Mouse (Mus musculus): ENCODE measurements at regions not wholly inside any gene's neighbourhood (a gene's known extent, or its start where the extent isn't known, plus 50 kb on each side); places are given as distances from the start of the nearest gene placed in this dataset.

DNA sequence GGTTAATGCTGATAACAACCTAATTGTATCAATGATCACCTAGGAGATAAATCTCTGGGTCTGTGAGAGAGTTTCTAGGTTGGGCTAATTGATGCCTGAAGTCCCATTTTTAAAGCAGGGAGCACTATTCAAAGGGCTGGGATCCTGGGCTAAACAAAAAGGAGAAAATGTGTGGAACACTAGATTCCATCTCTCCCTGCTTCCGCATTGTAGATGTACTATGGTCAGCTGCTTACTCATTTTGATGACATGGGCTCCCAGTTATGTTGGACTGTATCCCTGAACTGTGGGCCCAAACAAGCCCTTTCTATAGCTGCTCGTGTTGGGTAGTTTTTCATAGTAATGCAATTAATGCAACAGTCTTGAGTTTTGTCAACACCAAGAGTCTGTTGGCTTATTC lies 1047.1 kb downstream of the Synb start:
- DNase-seq (ENCODE audit: low read depth, low spot score), result no peak

- no peak for DNase-seq (ENCODE audit: low read depth, low spot score)
These were observed 1054.0 kb downstream of the Synb start for GRCm38 (mm10) chr14:68240146-68240545.

DNA sequence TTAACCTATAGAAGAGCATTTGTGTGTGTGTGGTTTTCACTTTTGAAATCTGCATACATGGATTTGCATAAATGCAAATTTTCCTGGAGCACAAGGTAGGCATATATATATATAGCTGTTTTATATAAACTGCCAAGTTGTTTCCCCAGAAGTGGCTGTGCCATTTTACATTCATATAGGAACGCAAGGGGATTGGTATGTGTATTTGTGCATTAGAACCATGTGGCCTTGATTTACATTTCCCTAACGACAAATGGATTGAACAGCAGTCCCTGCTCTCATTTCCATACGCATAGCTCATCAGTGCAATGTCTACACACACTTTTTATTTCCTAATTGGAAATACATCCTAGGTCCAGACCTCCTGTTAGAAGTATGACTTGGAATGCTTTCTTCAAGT lies 1069.9 kb downstream of the Synb start:
- no peak for DNase-seq (ENCODE audit: low read depth, low spot score)

DNA sequence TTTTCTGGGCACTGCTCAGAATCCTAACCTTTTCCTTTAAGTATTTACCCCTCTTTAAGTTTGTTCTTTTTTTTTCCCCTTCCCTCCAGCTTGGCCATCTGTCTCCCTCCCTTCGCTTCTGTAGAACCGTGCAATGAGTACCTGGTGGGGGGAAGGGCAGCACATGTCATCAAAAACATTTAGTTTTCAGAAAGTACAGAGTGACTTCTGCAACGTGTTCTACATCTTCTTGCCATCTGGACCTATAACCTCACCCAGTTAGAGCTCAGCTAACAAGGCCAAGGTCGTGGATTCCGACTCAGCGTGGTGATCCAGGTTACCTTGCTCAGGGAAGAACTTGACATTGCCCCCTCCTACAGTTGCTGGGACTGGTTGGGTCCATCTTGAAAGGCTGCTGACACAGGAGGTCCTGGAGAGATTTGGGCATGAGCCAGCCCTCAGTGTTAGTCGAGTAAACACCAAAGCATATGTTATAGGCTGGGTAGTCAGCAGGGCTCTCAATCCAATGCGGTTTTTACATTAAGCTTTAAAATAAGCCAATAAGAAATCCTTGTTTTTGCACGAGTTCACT lies 1075.0 kb downstream of the Synb start:
- DNase-seq (ENCODE audit: low read depth, low spot score), result no peak

DNA sequence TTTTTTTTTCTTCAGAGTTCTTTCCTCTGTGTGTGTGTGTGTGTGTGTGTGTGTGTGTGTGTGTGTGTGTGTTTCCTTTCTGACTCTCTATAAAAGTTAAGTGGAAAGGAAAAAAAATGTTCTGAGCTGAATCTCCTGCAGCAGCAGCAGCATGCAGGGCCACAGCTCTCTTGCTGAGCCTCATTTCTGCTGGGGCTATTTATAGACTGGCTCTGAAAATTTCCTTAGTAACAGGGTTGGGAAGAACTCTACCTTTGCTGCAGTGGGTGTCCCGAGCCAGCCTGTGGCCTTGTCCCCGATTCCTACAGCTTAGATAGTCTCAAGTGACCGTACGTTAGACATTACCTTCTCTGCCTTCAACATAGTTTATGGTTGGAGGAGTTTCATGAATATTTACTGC lies 1075.6 kb downstream of the Synb start:
- no peak for DNase-seq (ENCODE audit: low read depth, low spot score)

GRCm38 (mm10) chr14:68217986-68218385 lies 1076.1 kb downstream of the Synb start:
- no peak for DNase-seq (ENCODE audit: low read depth, low spot score)

GRCm38 (mm10) chr14:68213879-68214278 lies 1080.2 kb downstream of the Synb start:
- DNase-seq (ENCODE audit: low read depth, low spot score), result no peak

GRCm38 (mm10) chr14:68198802-68199201 lies 1095.3 kb downstream of the Synb start:
- no peak for DNase-seq (ENCODE audit: low read depth, low spot score)

GRCm38 (mm10) chr14:68197470-68197800 lies 1096.7 kb downstream of the Synb start:
- DNase-seq (ENCODE audit: low read depth, low spot score), result peak; percentile 30

DNA sequence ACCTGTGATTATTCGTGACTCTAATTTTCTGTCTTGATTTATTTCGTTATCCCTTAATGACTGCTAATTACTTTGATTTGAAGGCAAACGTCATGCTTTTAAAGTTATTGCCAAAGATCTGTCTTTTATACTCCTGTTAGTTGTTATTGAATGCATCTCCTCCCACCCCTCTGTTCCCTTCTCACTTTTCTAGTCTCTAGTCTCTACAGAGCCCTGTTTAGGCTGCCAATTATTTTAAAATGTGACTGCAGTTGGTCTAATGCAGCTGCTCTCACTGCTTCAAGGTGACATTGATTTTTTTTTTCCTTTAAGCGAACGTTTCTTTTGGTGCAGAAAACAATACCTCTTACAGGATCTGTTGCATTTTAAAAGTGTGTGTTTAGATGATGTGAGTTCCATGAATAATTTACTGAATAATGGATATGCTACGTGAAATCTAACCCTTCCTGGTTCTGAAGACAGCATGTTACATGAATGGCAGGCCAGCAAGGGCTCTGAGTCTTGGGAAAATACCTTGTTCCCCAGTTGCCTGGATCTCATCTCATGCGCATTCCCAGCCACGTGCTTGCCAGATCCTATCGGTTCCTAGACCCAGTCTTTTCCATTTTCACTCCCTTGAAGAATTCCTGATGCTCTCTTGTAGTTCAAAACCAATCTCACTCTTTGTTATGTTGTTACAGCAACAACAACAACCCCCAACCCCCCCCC lies 1097.2 kb downstream of the Synb start:
- no peak for DNase-seq (ENCODE audit: low read depth, low spot score)

- no peak for DNase-seq (ENCODE audit: low read depth, low spot score)
These were observed 1097.9 kb downstream of the Synb start for GRCm38 (mm10) chr14:68196201-68196600.

GRCm38 (mm10) chr14:68189876-68190275 lies 1104.2 kb downstream of the Synb start:
- DNase-seq (ENCODE audit: low read depth, low spot score), result no peak

DNA sequence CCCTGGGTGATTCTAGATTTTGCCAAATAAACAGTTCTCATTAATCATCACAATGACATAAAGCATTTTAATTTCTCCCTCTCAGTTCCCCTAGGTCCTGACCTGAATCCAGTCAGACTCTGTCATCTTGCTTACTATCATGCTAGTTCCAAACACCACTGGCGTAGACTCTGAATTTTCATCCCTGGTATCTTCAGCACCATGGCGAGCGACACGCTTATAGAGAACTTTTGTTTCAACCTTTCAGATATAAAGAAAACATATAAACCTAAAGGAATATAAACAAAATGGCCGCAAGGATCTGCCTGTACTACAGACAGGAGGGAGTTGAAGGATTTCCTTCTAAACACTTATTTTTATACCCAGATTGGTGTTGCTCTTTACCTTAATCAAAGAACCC lies 1105.8 kb downstream of the Synb start:
- DNase-seq (ENCODE audit: low read depth, low spot score), result peak; percentile 26

- no peak for DNase-seq (ENCODE audit: low read depth, low spot score)
These were observed 1111.5 kb downstream of the Synb start for GRCm38 (mm10) chr14:68182606-68183005.

DNA sequence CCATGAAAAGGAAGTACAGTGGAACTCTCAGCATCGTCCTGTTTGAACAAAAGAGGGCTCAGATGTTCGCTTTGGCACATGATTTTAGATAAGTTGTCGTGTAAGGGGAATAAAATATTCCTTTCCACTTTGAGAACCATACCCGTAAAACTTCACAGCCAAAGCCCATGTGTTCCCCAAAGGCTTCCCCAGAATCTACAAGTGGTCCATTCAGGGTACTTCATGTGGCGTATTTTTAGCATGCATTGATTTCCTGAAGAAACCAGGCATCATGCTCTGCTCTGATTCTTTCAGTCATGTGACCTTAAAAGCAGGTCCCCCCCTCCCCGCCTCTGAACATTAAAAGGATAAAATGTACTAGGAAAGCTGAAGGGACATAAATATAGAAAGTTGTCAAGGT lies 1112.9 kb downstream of the Synb start:
- DNase-seq (ENCODE audit: low read depth, low spot score), result no peak

Data from embryo, embryonic 11.5 days (tissue).